Mouse (Mus musculus) midbrain, embryonic 16.5 days (tissue): ENCODE results near the gene Mnt. TPM values are rescaled to one million over a fixed set of nuclear protein-coding genes. Genes with fewer than 3 reads are reported as not detected.
"Not testable (repeated sequence)": the region's sequence is repeated elsewhere in the genome, so short reads cannot be mapped to it uniquely, and the experiment has no call there.

Source experiments
- ATAC-seq: fragments of 200-750 bp; cut with Nextera tagmentation; 2 replicates; pipeline ENCODE4 v1.8.0; 2017; ENCODE audit warnings: moderate TSS enrichment
- H3K27ac ChIP-seq: fragments of 300-500 bp; sonication (generic); 2 replicates; pipeline ENCODE4 v1.5.1; 2014; ENCODE audit warnings: mild to moderate bottlenecking, low read length, mixed read lengths
- H3K27me3 ChIP-seq: fragments of 300-500 bp; sonication (generic); 2 replicates; pipeline ENCODE4 v1.6.1; 2014; ENCODE audit warnings: low read depth, low read length, mixed read lengths; ENCODE audit not compliant: control insufficient read depth, insufficient read depth
- H3K36me3 ChIP-seq: fragments of 300-500 bp; sonication (generic); 2 replicates; pipeline ENCODE4 v1.6.1; 2014; ENCODE audit warnings: mild to moderate bottlenecking, low read length, moderate library complexity, mixed read lengths; ENCODE audit not compliant: control insufficient read depth, insufficient read depth
- H3K4me1 ChIP-seq: fragments of 300-500 bp; sonication (generic); 2 replicates; pipeline ENCODE4 v1.6.1; 2014; ENCODE audit warnings: mild to moderate bottlenecking, low read length, mixed read lengths; ENCODE audit not compliant: control insufficient read depth, insufficient read depth
- H3K4me2 ChIP-seq: fragments of 300-500 bp; sonication (generic); 2 replicates; pipeline ENCODE4 v1.6.1; 2014; ENCODE audit warnings: mild to moderate bottlenecking, low read length, mixed read lengths
- H3K4me3 ChIP-seq: fragments of 300-500 bp; sonication (generic); 2 replicates; pipeline ENCODE4 v1.5.1; 2014; ENCODE audit warnings: low read depth, mild to moderate bottlenecking, low read length, moderate library complexity, mixed read lengths
- H3K9ac ChIP-seq: fragments of 300-500 bp; sonication (generic); 2 replicates; pipeline ENCODE4 v1.6.1; 2014; ENCODE audit warnings: low read depth, low read length, mixed read lengths
- H3K9me3 ChIP-seq: fragments of 300-500 bp; sonication (generic); replicated peaks from 2 replicates; pipeline ENCODE4 v1.6.1; 2014; ENCODE audit warnings: mild to moderate bottlenecking, low read length, mixed read lengths; ENCODE audit not compliant: control insufficient read depth, poor library complexity, severe bottlenecking
- WGBS: fragments of 180-500 bp; shearing (Covaris S2); extraction: QIAGEN DNeasy Blood & Tissue Kit; methylation state at CpG from one replicate; pipeline ENCODE4 v1.1.7; 2014; 5-methylcytosine and 5-hydroxymethylcytosine counted together
- polyA plus RNA-seq: library from polyadenylated mRNA; unstranded; fragments of >200 nt; fragmentation: Nextera tagmentation; extraction: Ambion mirVana; gene quantifications from 2 replicates; pipeline ENCODE4 v1.2.1, GENCODE M21; 2015

The Mnt gene
- polyA plus RNA-seq, result 7.6 and 8.6 TPM in 2 replicates

GRCm38 (mm10) chr11:74830256-74831161, at the start of gene Mnt:
TSS of gene Mnt (plus strand) at chr11:74830920.
- H3K4me2 ChIP-seq, result peak within 1 kb of the TSS; percentile 85
- no peaks in the 10 kb centered on the region for H3K27me3 ChIP-seq
- H3K9ac ChIP-seq, result peak within 1 kb of the TSS; percentile 98
- no peaks in the 10 kb centered on the region for H3K9me3 ChIP-seq
- H3K36me3 ChIP-seq, result no peaks in the 10 kb centered on the region
- peak; percentile 95 for ATAC-seq
- peaks cover 27% of the 10 kb centered on the region for H3K4me1 ChIP-seq
- under 1% methylated on average over 70 of the region's 70 CpGs for WGBS
- H3K27ac ChIP-seq, result peak within 1 kb of the TSS; percentile 94
- peak within 1 kb of the TSS; percentile 99 for H3K4me3 ChIP-seq

GRCm38 (mm10) chr11:74792874-74793273, 37.8 kb upstream of the Mnt start:
- H3K4me1 ChIP-seq, result no peaks in the 10 kb centered on the region
- H3K27ac ChIP-seq, result no peak overlapping the region
- 94% methylated on average over 4 of the region's 4 CpGs for WGBS
- H3K36me3 ChIP-seq, result peaks cover 42% of the 10 kb centered on the region
- H3K27me3 ChIP-seq, result no peaks in the 10 kb centered on the region
- H3K9me3 ChIP-seq, result no peaks in the 10 kb centered on the region
- H3K4me2 ChIP-seq, result no peak overlapping the region
- no peak overlapping the region for H3K4me3 ChIP-seq
- no peak overlapping the region for H3K9ac ChIP-seq
- ATAC-seq, result no peak

GRCm38 (mm10) chr11:74800658-74801057, 30.1 kb upstream of the Mnt start:
- H3K36me3 ChIP-seq, result peaks cover 17% of the 10 kb centered on the region
- no peaks in the 10 kb centered on the region for H3K4me1 ChIP-seq
- H3K27ac ChIP-seq, result no peak overlapping the region
- H3K9me3 ChIP-seq, result no peaks in the 10 kb centered on the region
- ATAC-seq, result no peak
- no peak overlapping the region for H3K4me3 ChIP-seq
- H3K4me2 ChIP-seq, result no peak overlapping the region
- 75% methylated on average over 4 of the region's 4 CpGs for WGBS
- H3K9ac ChIP-seq, result no peak overlapping the region
- no peaks in the 10 kb centered on the region for H3K27me3 ChIP-seq

- no peak overlapping the region for H3K9ac ChIP-seq
- H3K36me3 ChIP-seq, result peaks cover 19% of the 10 kb centered on the region
- H3K27ac ChIP-seq, result no peak overlapping the region
- no peak overlapping the region for H3K4me2 ChIP-seq
- no peaks in the 10 kb centered on the region for H3K4me1 ChIP-seq
- ATAC-seq, result no peak
- no peaks in the 10 kb centered on the region for H3K9me3 ChIP-seq
- WGBS, result 94% methylated on average over 3 of the region's 3 CpGs
- no peaks in the 10 kb centered on the region for H3K27me3 ChIP-seq
- H3K4me3 ChIP-seq, result no peak overlapping the region
Measured at GRCm38 (mm10) chr11:74804081-74804627, 26.6 kb upstream of the Mnt start.

- Histone ChIP-seq H3K9me3 (no peaks in the 10 kb centered on the region), H3K27me3 (no peaks in the 10 kb centered on the region), H3K36me3 (peaks cover 19% of the 10 kb centered on the region), H3K9ac (no peak overlapping the region), H3K4me2 (no peak overlapping the region), H3K4me3 (no peak overlapping the region), H3K4me1 (no peaks in the 10 kb centered on the region), H3K27ac (no peak overlapping the region)
- no peak for ATAC-seq
- 91% methylated on average over 6 of the region's 6 CpGs for WGBS
Measured at GRCm38 (mm10) chr11:74807246-74807882, 23.4 kb upstream of the Mnt start.

- H3K27me3 ChIP-seq, result no peaks in the 10 kb centered on the region
- H3K9ac ChIP-seq, result no peak overlapping the region
- no peak for ATAC-seq
- no peak overlapping the region for H3K27ac ChIP-seq
- H3K4me2 ChIP-seq, result no peak overlapping the region
- no peak overlapping the region for H3K4me3 ChIP-seq
- no peaks in the 10 kb centered on the region for H3K9me3 ChIP-seq
- no peaks in the 10 kb centered on the region for H3K4me1 ChIP-seq
- WGBS, result 96% methylated on average over 6 of the region's 6 CpGs
- H3K36me3 ChIP-seq, result peaks cover 17% of the 10 kb centered on the region
Measured at GRCm38 (mm10) chr11:74808251-74808853, 22.4 kb upstream of the Mnt start.

GRCm38 (mm10) chr11:74810134-74810533, 20.6 kb upstream of the Mnt start:
- Histone ChIP-seq H3K9me3 (no peaks in the 10 kb centered on the region), H3K27me3 (no peaks in the 10 kb centered on the region), H3K4me3 (no peak overlapping the region), H3K36me3 (peaks cover 13% of the 10 kb centered on the region), H3K4me2 (no peak overlapping the region), H3K27ac (no peak overlapping the region), H3K9ac (no peak overlapping the region), H3K4me1 (no peaks in the 10 kb centered on the region)
- no peak for ATAC-seq

GRCm38 (mm10) chr11:74811027-74811426, 19.7 kb upstream of the Mnt start:
- H3K9ac ChIP-seq, H3K9me3 ChIP-seq, H3K27me3 ChIP-seq, H3K27ac ChIP-seq, H3K4me3 ChIP-seq, H3K4me2 ChIP-seq, ATAC-seq, H3K4me1 ChIP-seq: not testable (repeated sequence)
- peaks cover 13% of the 10 kb centered on the region for H3K36me3 ChIP-seq
- WGBS, result 87% methylated on average over 3 of the region's 3 CpGs
